Mouse (Mus musculus) kidney, postnatal 0 days (tissue): ENCODE data around the gene Slc44a4. TPM values are rescaled to one million over a fixed set of nuclear protein-coding genes. Genes with fewer than 3 reads are reported as not detected.
"Not testable (repeated sequence)": the region's sequence is repeated elsewhere in the genome, so short reads cannot be mapped to it uniquely, and the experiment has no call there.

ENCODE experiments used
- ATAC-seq: fragments of 200-750 bp; cut with Nextera tagmentation; replicated peaks from 2 replicates; pipeline ENCODE4 v1.8.0; 2017; ENCODE audit warnings: low read depth, moderate number of reproducible peaks, moderate TSS enrichment, moderate library complexity; ENCODE audit not compliant: low FRiP score
- DNase-seq: peaks from one replicate; pipeline ENCODE4 v3.0.0-alpha.2; 2016; ENCODE audit warnings: low spot score
- H3K27ac ChIP-seq: fragments of 300-500 bp; sonication (generic); 2 replicates; pipeline ENCODE4 v1.5.1; 2014; ENCODE audit warnings: mild to moderate bottlenecking
- H3K27me3 ChIP-seq: fragments of 300-500 bp; sonication (generic); 2 replicates; pipeline ENCODE4 v1.6.1; 2014; ENCODE audit warnings: low read length, mixed read lengths; ENCODE audit not compliant: insufficient read depth
- H3K36me3 ChIP-seq: fragments of 300-500 bp; sonication (generic); 2 replicates; pipeline ENCODE4 v1.6.1; 2014; ENCODE audit warnings: low read length, mixed read lengths; ENCODE audit not compliant: insufficient read depth
- H3K4me1 ChIP-seq: fragments of 300-500 bp; sonication (generic); replicated peaks from 2 replicates; pipeline ENCODE4 v1.6.1; 2014; ENCODE audit warnings: antibody characterized with exemption, low read length, mixed read lengths; ENCODE audit not compliant: insufficient read depth
- H3K4me2 ChIP-seq: fragments of 300-500 bp; sonication (generic); 2 replicates; pipeline ENCODE4 v1.6.1; 2014; ENCODE audit warnings: mild to moderate bottlenecking, low read length, moderate library complexity, mixed read lengths
- H3K4me3 ChIP-seq: fragments of 300-500 bp; sonication (generic); replicated peaks from 2 replicates; pipeline ENCODE4 v1.5.1; 2014; ENCODE audit warnings: low read depth, low read length
- H3K9ac ChIP-seq: fragments of 300-500 bp; sonication (generic); 2 replicates; pipeline ENCODE4 v1.6.1; 2014; ENCODE audit warnings: low read depth, low read length
- H3K9me3 ChIP-seq: fragments of 300-500 bp; sonication (generic); replicated peaks from 2 replicates; pipeline ENCODE4 v1.6.1; 2016; ENCODE audit warnings: low read length, inconsistent platforms, mixed read lengths
- CTCF ChIP-seq: IDR thresholded peaks from 2 replicates; pipeline ENCODE4 v1.5.1; 2016; ENCODE audit warnings: antibody characterized with exemption, low read depth, mild to moderate bottlenecking, moderate library complexity
- WGBS: fragments of 180-500 bp; shearing (Covaris S2); extraction: QIAGEN DNeasy Blood & Tissue Kit; methylation state at CpG from one replicate; pipeline ENCODE4 v1.1.7; 2014; 5-methylcytosine and 5-hydroxymethylcytosine counted together
- polyA plus RNA-seq: library from polyadenylated mRNA; unstranded; fragments of >200 nt; fragmentation: Nextera tagmentation; extraction: Ambion mirVana; gene quantifications from 2 replicates; pipeline ENCODE4 v1.2.1, GENCODE M21; 2015

Slc44a4 gene
- polyA plus RNA-seq, 1 experiment from 2014 or later = 24.2 TPM

GRCm38 (mm10) chr17:34960702-34961493 is 46.6 kb downstream of the Slc44a4 start:
- ATAC-seq (no peak), DNase-seq (no peak)
- no peak overlapping the region for H3K4me3 ChIP-seq
- H3K9ac ChIP-seq = no peak overlapping the region
- H3K4me2 ChIP-seq = no peak overlapping the region
- no peaks in the 10 kb centered on the region for H3K27me3 ChIP-seq
- no peaks in the 10 kb centered on the region for H3K9me3 ChIP-seq
- no peak for TF ChIP-seq CTCF
- no peaks in the 10 kb centered on the region for H3K36me3 ChIP-seq
- peak overlapping the region; percentile 96 for H3K27ac ChIP-seq
- peaks cover 6% of the 10 kb centered on the region; the same call in 1 of the 2 replicates for H3K4me1 ChIP-seq

GRCm38 (mm10) chr17:34962125-34962524 is 47.9 kb downstream of the Slc44a4 start:
- H3K27ac ChIP-seq = peak overlapping the region; percentile 63

GRCm38 (mm10) chr17:34962841-34963240 is 48.6 kb downstream of the Slc44a4 start:
- no peak for ATAC-seq

More at GRCm38 (mm10) chr17:34962125-34962524, 47.9 kb downstream of the Slc44a4 start:
- no peak overlapping the region for H3K4me3 ChIP-seq
- no peaks in the 10 kb centered on the region for H3K9me3 ChIP-seq
- no peak overlapping the region for H3K9ac ChIP-seq
- no peaks in the 10 kb centered on the region for H3K36me3 ChIP-seq
- ATAC-seq (no peak), DNase-seq (peak; percentile 79)
- TF ChIP-seq CTCF = no peak
- WGBS = 23% methylated on average over 3 of the region's 3 CpGs
- no peak overlapping the region for H3K4me2 ChIP-seq
- H3K4me1 ChIP-seq = peaks cover 6% of the 10 kb centered on the region; the same call in 1 of the 2 replicates
- no peaks in the 10 kb centered on the region for H3K27me3 ChIP-seq

DNA sequence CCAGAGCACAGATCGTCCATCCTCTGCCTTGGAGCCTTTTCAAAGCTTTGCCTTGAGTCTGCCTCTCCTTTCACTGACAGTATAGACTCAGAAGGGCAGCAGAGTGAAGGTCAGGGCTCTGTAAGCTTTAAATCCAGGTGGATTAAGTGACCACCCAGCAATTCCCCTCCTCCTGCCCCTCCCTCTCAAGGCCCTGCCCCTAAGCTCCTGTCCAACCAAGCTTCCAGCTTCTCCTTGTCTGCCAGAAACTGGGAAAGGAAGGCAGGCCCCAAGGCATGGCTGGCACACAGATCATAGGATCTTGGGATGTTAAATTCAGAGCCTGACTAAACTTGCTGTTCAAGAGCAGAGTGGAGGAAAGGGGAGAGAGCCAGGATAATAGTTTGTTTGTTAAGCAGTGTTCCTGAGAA is 50.4 kb downstream of the Slc44a4 start:
- no peak overlapping the region for H3K9ac ChIP-seq
- no peaks in the 10 kb centered on the region for H3K36me3 ChIP-seq
- no peaks in the 10 kb centered on the region for H3K9me3 ChIP-seq
- WGBS = 15% methylated on average over 1 of the region's 1 CpGs
- no peaks in the 10 kb centered on the region for H3K27me3 ChIP-seq
- H3K4me1 ChIP-seq = peaks cover 6% of the 10 kb centered on the region; the same call in 1 of the 2 replicates
- TF ChIP-seq CTCF = no peak
- no peak overlapping the region for H3K4me3 ChIP-seq
- ATAC-seq = no peak
- no peak for DNase-seq
- H3K4me2 ChIP-seq = no peak overlapping the region
- peak overlapping the region; percentile 84 for H3K27ac ChIP-seq

More at GRCm38 (mm10) chr17:34962841-34963240, 48.6 kb downstream of the Slc44a4 start:
- no peak for DNase-seq
- Histone ChIP-seq H3K27me3 (no peaks in the 10 kb centered on the region), H3K4me3 (no peak overlapping the region), H3K9me3 (no peaks in the 10 kb centered on the region), H3K4me1 (peaks cover 6% of the 10 kb centered on the region; the same call in 1 of the 2 replicates), H3K4me2 (no peak overlapping the region), H3K36me3 (no peaks in the 10 kb centered on the region), H3K27ac (no peak overlapping the region), H3K9ac (no peak overlapping the region)
- 46% methylated on average over 1 of the region's 1 CpGs for WGBS
- no peak for TF ChIP-seq CTCF

DNA sequence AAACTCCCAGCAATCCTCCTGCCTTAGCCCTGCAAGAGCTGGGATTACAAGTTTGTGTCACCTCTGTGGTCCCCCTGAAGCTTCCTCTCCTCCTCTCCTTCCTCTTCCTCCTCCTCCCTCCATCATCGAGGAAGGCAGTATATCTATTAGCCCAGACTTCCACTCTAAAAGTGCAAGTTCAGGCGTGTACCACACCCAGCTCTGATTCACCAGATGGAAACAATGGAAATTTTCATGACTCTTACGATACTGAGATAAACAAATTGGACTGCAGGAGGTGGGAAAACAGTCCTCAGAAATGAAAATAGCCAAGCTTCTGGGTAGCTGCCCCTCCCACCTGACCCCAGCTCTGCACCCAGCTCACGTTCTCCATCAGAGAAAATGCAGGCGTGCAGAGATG is 51.4 kb downstream of the Slc44a4 start:
- no peak for DNase-seq
- ATAC-seq = no peak
- H3K9ac ChIP-seq = no peak overlapping the region
- no peaks in the 10 kb centered on the region for H3K9me3 ChIP-seq
- no peaks in the 10 kb centered on the region for H3K36me3 ChIP-seq
- no peak overlapping the region for H3K4me2 ChIP-seq
- peaks cover 3% of the 10 kb centered on the region; the same call in 1 of the 2 replicates for H3K4me1 ChIP-seq
- H3K27ac ChIP-seq = peak overlapping the region; percentile 84; the same call in 1 of the 2 replicates
- no peak for TF ChIP-seq CTCF
- WGBS = 70% methylated on average over 5 of the region's 5 CpGs
- H3K27me3 ChIP-seq = no peaks in the 10 kb centered on the region
- H3K4me3 ChIP-seq = no peak overlapping the region

DNA sequence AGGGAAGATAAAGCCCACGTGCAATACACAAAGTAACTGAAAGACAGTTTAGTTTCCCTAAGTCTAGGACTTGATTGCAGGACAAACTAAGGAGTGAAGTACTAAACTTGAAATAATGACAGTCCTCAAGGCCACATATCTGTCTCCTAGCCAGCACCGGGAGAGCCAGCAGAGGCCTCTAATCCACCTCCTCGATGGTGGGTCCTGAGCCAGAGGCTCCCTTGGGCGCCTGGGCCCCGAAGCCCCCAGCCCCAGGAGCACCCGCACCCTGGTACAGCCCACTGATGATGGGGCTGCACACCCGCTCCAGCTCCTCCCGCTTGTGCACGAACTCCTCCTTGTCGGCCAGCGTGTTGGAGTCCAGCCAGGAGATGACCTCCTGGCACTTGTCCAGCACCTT is 55.6 kb downstream of the Slc44a4 start, which contains the start of gene Gm20481:
Gm20481 (plus strand) TSS at position 91 of the 400 bp plus-strand sequence.
- H3K27ac ChIP-seq, H3K4me2 ChIP-seq, H3K9ac ChIP-seq, DNase-seq, H3K27me3 ChIP-seq, H3K4me1 ChIP-seq, H3K4me3 ChIP-seq, H3K36me3 ChIP-seq, ATAC-seq, H3K9me3 ChIP-seq: not testable (repeated sequence)
- WGBS = 77% methylated on average over 6 of the region's 11 CpGs

DNA sequence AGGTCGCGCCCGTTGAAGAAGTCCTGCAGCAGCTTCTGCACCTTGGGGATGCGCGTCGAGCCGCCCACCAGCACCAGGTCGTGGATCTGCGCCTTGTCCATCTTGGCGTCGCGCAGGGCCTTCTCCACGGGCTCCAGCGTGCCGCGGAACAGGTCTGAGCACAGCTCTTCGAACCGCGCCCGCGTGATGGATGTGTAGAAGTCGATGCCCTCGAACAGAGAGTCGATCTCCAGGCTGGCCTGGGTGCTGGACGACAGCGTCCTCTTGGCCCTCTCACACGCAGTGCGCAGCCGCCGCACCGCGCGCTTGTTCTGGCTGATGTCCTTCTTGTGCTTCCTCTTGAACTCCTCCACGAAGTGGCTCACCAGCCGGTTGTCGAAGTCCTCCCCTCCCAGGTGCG is 56.6 kb downstream of the Slc44a4 start:
- H3K36me3 ChIP-seq, DNase-seq, H3K4me1 ChIP-seq, H3K27ac ChIP-seq, H3K9ac ChIP-seq, H3K27me3 ChIP-seq, H3K9me3 ChIP-seq, H3K4me2 ChIP-seq, ATAC-seq, H3K4me3 ChIP-seq: not testable (repeated sequence)
- 46% methylated on average over 15 of the region's 37 CpGs for WGBS

DNA sequence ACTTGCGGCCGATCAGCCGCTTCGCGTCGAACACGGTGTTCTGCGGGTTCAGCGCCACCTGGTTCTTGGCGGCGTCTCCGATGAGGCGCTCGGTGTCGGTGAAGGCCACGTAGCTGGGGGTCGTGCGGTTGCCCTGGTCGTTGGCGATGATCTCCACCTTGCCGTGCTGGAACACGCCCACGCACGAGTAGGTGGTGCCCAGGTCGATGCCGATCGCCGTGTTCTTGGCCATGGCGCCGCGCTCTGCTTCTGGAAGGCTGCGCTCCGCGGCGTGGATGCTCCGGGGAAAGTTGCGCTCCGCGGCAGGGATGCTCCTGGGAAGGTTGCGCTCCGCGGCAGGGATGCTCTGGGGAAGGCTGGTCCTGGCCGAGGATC is 57.4 kb downstream of the Slc44a4 start:
- peak; percentile 26 for ATAC-seq
- not testable (repeated sequence) for H3K9me3 ChIP-seq, H3K27ac ChIP-seq, H3K9ac ChIP-seq, H3K27me3 ChIP-seq, H3K4me1 ChIP-seq, H3K36me3 ChIP-seq, DNase-seq
- Histone ChIP-seq H3K4me2 (peak overlapping the region; percentile 45), H3K4me3 (peak overlapping the region; percentile 17; the same call in 1 of the 2 replicates)
- WGBS = 1% methylated on average over 15 of the region's 43 CpGs

- H3K9me3 ChIP-seq, H3K4me1 ChIP-seq, H3K36me3 ChIP-seq, H3K27me3 ChIP-seq: not testable (repeated sequence)
- 2% methylated on average over 27 of the region's 33 CpGs for WGBS
- H3K9ac ChIP-seq = peak within 1 kb of the TSS; percentile 47; the same call in 1 of the 2 replicates
- H3K4me3 ChIP-seq = peak within 1 kb of the TSS; percentile 26; the same call in 1 of the 2 replicates
- peak within 1 kb of the TSS; percentile 62 for H3K4me2 ChIP-seq
- peak; percentile 96 for DNase-seq
- ATAC-seq = peak; percentile 92
- peak within 1 kb of the TSS; percentile 60; the same call in 1 of the 2 replicates for H3K27ac ChIP-seq
Observed at GRCm38 (mm10) chr17:34972069-34972749, 57.9 kb downstream of the Slc44a4 start, which contains the start of the genes Hspa1a and Hspa1l. Gene Hspa1a, minus strand, starts transcription at chr17:34972156. Gene Hspa1l, plus strand, starts transcription at chr17:34972703.
